Mouse (Mus musculus) lung, adult 2 months (tissue): ENCODE data around the gene Rnf216.

Source experiments
- CTCF ChIP-seq: fragments of 200-500 bp; IDR thresholded peaks from 2 replicates; pipeline ENCODE4 v1.5.1; 2011; ENCODE audit warnings: mild to moderate bottlenecking, low read length, control low read depth; ENCODE audit not compliant: insufficient read depth
- POLR2A ChIP-seq: fragments of 200-500 bp; IDR thresholded peaks from 2 replicates; pipeline ENCODE4 v1.6.1; 2011; ENCODE audit warnings: low read depth, mild to moderate bottlenecking, control low read depth, low read length, borderline replicate concordance; ENCODE audit errors: extremely low read depth

GRCm38 (mm10) chr5:143054703-143055102 is 58.1 kb downstream of the Rnf216 start:
- TF ChIP-seq POLR2A = no peak
- no peak for TF ChIP-seq CTCF
